Mouse (Mus musculus) Patski (cell line): ENCODE data around the gene Ikzf2. TPM values are rescaled to one million over a fixed set of nuclear protein-coding genes. Genes with fewer than 3 reads are reported as not detected.

ENCODE experiments used
- ATAC-seq: fragments of 100-300 bp; one replicate; pipeline ENCODE4 v1.8.0; 2021
- CTCF ChIA-PET: fragments of 350-600 bp; sonication (Branson Sonifier 250); formaldehyde crosslinking; loops from one replicate; lab custom pipeline; 2022; ENCODE audit warnings: inconsistent platforms; lab: Charles Lee
- POLR2A ChIA-PET: fragments of 350-600 bp; sonication (Branson Sonifier 250); formaldehyde crosslinking; loops from one replicate; lab custom pipeline; 2022; ENCODE audit warnings: antibody characterized with exemption, inconsistent platforms; lab: Charles Lee
- DNase-seq: peaks from one replicate; pipeline ENCODE4 v3.0.0-alpha.2; 2011; ENCODE audit warnings: low read depth, low spot score
- H3K27me3 ChIP-seq: fragments of 371-371 bp; one replicate; pipeline ENCODE4 v1.5.1; 2021
- CTCF ChIP-seq: fragments of 100-300 bp; IDR thresholded peaks from one replicate; pipeline ENCODE4 v1.5.1; 2021
- in situ Hi-C: fragments of 300-500 bp; cut with MboI; formaldehyde crosslinking; loops from 3 replicates; pipeline ENCODE4 v1.11.1; 2018; ENCODE audit warnings: low pct_unique_long_range_greater_than_20kb, mixed read lengths
- polyA plus RNA-seq: library from polyadenylated mRNA; unstranded; gene quantifications from one replicate; pipeline ENCODE4 v1.2.3, GENCODE M21; 2021

Ikzf2 gene
- 3.9 TPM for polyA plus RNA-seq

DNA sequence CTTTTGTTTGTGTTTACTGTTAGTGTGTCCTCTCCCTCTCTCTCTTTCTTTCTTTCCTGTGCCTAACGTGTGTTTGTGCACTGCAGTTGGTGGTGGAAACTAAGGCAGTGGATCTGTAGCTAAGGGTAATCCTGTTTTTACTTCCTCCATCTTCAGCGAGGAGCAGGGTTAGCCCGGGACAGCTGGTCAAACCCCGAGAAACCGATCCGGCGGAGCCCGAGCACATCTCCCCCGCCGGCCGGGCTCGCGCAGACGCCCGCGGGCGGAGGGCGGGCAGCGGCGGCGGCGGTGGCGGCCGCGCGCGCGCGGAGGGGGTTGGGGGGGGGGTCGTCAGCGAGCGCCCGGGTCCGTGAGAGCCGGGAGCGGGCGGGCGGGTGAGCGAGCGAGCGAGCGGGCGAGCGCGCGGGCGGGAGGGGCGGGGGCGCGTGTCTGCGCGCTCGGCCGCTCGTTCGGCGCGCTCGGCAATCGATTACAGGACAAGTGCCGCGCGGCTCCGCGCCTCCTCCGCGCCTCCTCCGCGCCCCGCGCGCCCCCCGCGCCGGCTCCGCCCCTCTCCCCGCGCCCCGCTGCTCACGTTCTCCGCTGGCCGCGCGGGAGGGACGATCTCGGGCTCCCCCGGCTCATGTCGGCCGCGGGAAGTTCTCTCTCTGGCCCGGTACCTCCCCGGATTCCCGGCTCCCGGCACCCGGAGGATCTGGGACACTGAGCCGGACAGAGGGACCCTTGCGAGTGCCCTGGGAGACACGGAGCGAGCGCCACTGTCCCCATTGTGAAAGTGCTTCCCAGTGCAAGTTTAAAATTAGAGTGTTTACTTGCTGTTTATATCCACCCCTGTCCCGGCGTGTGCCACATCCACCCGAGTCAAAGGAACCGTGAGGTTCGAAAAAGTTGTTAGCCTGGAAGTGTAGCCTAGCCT lies at the start of gene Ikzf2:
Gene Ikzf2 (minus strand): TSS at position 170 of the 916 bp plus-strand sequence.
- peak; percentile 91 for ATAC-seq
- ChIA-PET POLR2A (no interaction called here), CTCF (interaction anchor here (3.3 to 5.0 kb wide), 2 partner anchors 355 to 443 kb away, joined by 36 to 43 read pairs; no protein-coding TSS in a partner anchor)
- in situ Hi-C loops: loop anchor here (5.0 to 10.0 kb wide), 2 partner anchors 183 to 445 kb away; no protein-coding TSS in a partner anchor
- no peak for TF ChIP-seq CTCF
- H3K27me3 ChIP-seq: peaks cover 6% of the 10 kb centered on the region
- DNase-seq: no peak

DNA sequence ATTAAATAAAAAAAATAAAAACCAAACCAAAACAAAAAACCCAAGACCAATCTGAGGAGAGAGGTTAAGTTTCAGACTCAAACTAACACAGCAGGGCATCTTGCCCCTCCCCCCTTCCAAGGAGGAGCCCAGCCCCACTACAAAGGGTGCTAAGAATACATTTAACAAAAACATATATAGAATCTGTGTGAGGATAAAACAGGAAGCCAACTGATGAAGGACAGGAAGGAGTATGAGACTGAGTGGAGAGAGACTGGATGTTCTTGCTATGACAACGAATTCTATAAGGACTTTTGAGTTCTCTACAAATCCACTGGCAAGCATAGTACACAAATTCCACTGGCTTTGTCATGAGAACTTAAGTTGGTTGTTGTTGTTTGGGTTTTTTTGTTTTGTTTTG lies 42.7 kb upstream of the Ikzf2 start:
- peaks cover under 1% of the 10 kb centered on the region for H3K27me3 ChIP-seq
- DNase-seq (no peak), ATAC-seq (no peak)
- TF ChIP-seq CTCF: no peak
- ChIA-PET CTCF (no interaction called here), POLR2A (no interaction called here)
- in situ Hi-C loops: no loop called here

DNA sequence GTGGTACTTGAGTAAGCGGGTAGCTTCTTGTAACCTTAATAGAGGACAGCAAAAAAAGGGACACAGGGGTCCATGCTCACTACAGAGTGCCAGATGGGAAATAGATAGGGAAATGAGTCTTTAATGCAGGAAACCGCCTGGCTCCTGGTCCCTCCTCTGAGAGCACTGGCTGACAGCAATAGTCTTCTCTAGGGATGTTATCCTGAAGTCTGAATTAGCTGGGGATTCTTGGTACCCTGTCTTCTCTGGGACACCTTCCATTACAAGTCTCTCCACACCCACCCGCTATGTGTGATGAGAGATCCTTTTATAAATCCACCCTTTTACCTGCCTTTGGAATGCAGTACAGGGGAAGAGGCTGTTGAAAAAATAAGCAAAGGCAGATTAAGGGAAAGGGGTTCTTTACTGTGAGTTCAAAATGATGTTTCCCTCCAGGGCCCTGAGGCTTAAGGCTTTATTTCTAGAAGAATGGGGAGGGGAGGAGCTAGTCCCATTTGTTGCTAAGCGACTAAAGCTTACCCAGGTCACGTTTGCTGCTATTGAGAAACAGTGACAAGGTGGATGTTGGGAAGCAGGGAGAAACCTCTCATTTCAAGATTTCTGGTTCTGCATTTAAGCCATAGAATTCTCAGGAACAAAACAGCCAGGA lies 42.1 kb upstream of the Ikzf2 start:
- POLR2A ChIA-PET: interaction anchor here (0.6 kb wide), 1 partner anchor 17 kb away, joined by 3 read pairs; no protein-coding TSS in a partner anchor
- no peak for TF ChIP-seq CTCF
- DNase-seq (no peak), ATAC-seq (no peak)
- CTCF ChIA-PET: no interaction called here
- in situ Hi-C loops: no loop called here
- H3K27me3 ChIP-seq: no peaks in the 10 kb centered on the region

DNA sequence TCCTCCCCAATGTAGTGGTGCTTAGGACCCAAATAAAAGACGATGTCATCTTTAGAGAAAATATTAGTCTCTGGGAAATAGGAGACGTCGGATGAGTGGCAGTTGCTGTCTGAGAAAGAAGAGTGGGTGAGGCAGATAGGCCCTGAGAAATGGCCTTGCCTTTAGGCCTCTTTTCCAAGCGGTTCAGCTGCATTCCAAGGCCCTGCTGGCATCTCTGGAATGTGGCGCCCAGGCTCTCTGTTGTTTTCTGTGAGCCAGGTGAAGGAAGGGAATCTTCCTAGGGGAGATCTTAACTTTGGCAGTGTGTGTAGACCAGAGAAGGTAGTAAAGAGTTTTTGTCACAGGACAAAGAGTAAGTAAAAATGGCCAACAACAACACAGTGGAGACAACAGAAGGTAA lies 40.9 kb upstream of the Ikzf2 start:
- in situ Hi-C loops: no loop called here
- peak; percentile 13 for DNase-seq
- CTCF ChIA-PET: interaction anchor here (1.2 kb wide), 1 partner anchor 38 kb away, joined by 3 read pairs; no protein-coding TSS in a partner anchor
- POLR2A ChIA-PET: no interaction called here
- H3K27me3 ChIP-seq: no peaks in the 10 kb centered on the region
- no peak for TF ChIP-seq CTCF
- ATAC-seq: peak; percentile 97

DNA sequence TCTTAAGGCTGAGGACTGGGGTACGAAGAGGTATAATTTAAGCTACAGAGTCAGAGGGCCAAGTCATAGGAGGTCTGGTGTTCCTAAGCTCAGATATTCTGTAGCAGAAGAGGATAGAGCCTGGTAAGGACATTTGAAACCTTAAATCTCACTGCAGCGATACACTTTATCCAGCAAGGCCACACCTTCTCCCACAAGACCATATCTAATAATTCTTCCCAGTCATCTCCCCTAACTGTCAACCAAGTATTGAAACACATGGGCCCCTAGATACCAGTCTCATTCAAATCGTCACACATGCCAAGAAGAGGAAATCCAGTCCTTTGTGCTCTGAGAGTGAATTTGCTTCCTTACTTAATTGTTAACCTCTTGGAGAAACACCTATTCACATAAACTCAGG lies 30.1 kb upstream of the Ikzf2 start:
- no peak for TF ChIP-seq CTCF
- no peak for ATAC-seq
- H3K27me3 ChIP-seq: peaks cover 8% of the 10 kb centered on the region
- ChIA-PET CTCF (no interaction called here), POLR2A (no interaction called here)
- DNase-seq: no peak
- in situ Hi-C loops: no loop called here

DNA sequence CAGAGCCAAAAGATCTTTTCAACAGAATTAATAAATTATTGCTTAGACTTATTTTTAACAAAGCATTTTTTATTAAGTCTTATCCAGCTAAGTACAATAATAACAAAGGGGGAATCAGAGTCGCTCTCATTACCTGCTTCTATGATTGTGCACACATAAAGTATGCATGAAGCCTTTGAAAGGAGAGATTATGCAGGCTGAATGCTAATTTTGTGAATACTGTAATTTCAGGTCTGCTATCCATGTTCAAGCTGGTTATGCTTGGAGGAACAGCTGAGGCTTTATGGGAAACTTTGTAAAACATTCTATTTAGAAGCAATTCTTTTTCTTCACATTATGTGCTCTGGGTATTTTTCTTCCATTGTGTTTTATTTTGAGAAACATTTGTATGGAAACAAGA lies 21.5 kb upstream of the Ikzf2 start:
- in situ Hi-C loops: no loop called here
- ATAC-seq (no peak), DNase-seq (no peak)
- peaks cover 33% of the 10 kb centered on the region for H3K27me3 ChIP-seq
- TF ChIP-seq CTCF: no peak
- CTCF ChIA-PET: interaction anchor here (4.2 kb wide), 1 partner anchor 19 kb away, joined by 24 read pairs; no protein-coding TSS in a partner anchor
- POLR2A ChIA-PET: no interaction called here

DNA sequence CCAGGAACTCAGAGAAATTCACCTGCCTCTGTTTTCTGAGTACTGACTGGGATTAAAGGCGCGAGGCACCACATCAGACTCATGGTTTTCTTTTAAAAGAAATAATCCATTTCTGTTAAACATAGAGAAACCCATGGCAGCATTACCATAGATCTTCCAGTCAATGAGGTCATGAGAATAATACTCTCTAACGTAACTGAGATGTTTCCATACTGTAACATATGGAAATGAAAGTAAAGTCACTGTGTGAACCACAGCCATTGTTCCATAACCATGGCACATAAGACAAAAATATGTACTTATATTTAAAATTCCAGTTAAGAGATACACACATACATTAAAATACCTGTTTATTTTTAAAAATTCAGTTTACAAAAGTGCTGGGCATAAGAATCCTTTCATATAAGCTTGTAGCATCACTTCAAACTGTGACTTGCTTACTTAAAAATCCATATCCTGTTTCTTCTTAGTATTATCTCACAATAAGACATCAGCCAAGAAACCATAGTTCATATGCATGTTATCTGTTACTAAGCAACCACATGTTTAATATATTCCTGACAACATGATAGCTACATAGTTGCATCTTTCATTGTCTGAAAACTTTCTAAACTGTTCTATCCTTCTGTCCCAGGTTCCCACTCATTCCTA lies 16.6 kb upstream of the Ikzf2 start:
- TF ChIP-seq CTCF: no peak
- ATAC-seq: no peak
- DNase-seq: no peak
- CTCF ChIA-PET: interaction anchor here (1.2 kb wide), 1 partner anchor 372 kb away, joined by 3 read pairs; no protein-coding TSS in a partner anchor
- in situ Hi-C loops: no loop called here
- H3K27me3 ChIP-seq: peaks cover 26% of the 10 kb centered on the region
- POLR2A ChIA-PET: no interaction called here

DNA sequence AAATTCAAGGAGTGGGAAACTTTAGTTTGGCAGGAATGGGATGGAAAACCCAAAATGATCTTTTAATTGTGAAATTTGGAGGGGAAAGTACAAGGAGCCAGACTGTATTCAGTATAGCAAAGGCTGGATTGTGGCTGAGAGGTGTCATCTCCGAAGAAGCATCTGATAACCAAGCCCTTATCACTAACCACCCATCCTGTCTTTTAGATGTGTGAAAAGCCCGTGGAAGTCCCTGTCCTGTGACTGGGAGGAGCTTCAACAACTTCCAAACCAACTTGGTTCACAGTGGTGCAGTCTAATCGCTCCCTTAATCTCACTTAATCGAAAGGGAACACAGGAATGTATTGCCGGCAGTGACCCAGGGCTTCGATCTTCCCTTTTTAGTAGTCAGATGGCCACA lies 4.9 kb upstream of the Ikzf2 start:
- CTCF ChIA-PET: interaction anchor here (3.8 to 5.0 kb wide), 2 partner anchors 16 to 360 kb away, joined by 24 to 43 read pairs; no protein-coding TSS in a partner anchor
- no peak for TF ChIP-seq CTCF
- peaks cover 14% of the 10 kb centered on the region for H3K27me3 ChIP-seq
- no peak for ATAC-seq
- POLR2A ChIA-PET: no interaction called here
- in situ Hi-C loops: loop anchor here (5.0 kb wide), 1 partner anchor 365 kb away; no protein-coding TSS in a partner anchor
- DNase-seq: no peak

DNA sequence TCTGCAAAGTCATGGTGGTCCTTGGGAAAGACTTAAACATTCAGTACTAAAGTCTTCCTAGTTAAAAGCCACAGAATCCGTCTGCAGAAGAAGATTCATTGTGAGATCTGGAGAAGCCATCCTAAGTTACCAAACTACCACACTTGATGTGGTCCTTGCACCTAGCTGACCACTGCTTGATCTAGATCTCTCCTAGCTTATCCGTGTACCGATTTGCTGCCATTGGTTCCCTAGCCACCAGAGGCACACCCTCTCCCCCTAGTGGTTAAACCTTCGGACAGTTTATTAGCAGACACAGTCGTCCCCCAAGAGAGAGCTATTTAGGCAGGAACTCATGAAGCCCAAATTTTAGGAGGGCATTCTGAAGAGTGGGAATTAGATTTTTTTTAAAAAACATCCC lies 1.9 kb upstream of the Ikzf2 start:
- ATAC-seq (peak; percentile 67), DNase-seq (no peak)
- ChIA-PET POLR2A (interaction anchor here (0.6 kb wide), 1 partner anchor 96 kb away, joined by 3 read pairs; no protein-coding TSS in a partner anchor), CTCF (interaction anchor here (0.7 to 5.0 kb wide), 17 partner anchors 8 to 523 kb away, joined by 3 to 43 read pairs (median 5); no protein-coding TSS in a partner anchor)
- peak; percentile 93 for TF ChIP-seq CTCF
- H3K27me3 ChIP-seq: peaks cover 9% of the 10 kb centered on the region
- in situ Hi-C loops: loop anchor here (5.0 to 10.0 kb wide), 2 partner anchors 184 to 447 kb away; no protein-coding TSS in a partner anchor

DNA sequence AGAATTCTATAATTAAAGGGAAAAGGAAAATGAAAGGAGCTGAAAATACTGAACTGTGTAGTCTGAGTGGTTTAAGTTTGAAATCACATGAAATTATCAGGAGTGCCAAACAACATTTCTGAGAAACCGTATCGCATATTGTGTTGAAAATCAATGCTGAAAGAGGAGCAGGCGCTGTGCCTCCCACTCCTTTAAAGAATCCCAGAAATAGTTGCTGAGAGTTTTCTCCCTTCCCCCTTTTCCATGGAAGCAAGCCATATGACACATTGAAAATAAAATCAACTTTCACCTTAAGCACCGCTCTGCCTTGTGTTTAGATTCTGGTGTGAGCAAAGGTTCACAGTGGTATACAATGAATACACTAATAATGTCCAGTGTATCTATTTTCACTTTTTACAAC lies 1.1 kb upstream of the Ikzf2 start:
- TF ChIP-seq CTCF: no peak
- POLR2A ChIA-PET: no interaction called here
- H3K27me3 ChIP-seq: peaks cover 6% of the 10 kb centered on the region
- no peak for DNase-seq
- in situ Hi-C loops: loop anchor here (5.0 to 10.0 kb wide), 2 partner anchors 183 to 446 kb away; no protein-coding TSS in a partner anchor
- no peak for ATAC-seq
- CTCF ChIA-PET: interaction anchor here (1.4 to 5.0 kb wide), 4 partner anchors 20 to 444 kb away, joined by 3 to 43 read pairs (median 30); no protein-coding TSS in a partner anchor
